Mouse (Mus musculus) cerebellum, postnatal 25 days (tissue): ENCODE measurements around the gene Esp38.
"Not testable (repeated sequence)": the region's sequence is repeated elsewhere in the genome, so short reads cannot be mapped to it uniquely, and the experiment has no call there.

Experiments used
- DNase-seq, 2 experiments: peaks; one replicate each; pipeline ENCODE4 v3.0.0; 2021; ENCODE audit warnings: mixed read lengths in 2 of 2

Gene Esp38

DNA sequence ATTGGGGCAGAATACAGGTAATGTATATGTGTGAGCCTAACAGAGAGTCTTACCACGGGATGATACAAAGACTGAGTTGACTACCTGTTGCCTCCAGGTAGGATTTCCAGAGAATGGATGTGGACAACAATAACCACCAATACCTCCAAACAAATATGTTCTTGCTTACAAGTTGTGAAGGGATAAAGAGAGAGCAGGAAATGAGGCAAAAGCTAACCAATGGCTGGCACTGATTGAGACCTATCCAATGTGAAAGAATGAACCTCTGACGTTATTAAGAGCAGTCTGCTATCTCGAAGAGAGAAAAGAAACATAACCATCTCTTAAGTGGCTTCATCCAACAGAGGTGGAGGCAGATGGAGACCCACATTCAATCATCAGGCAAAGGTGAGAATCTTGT lies at the start of gene Esp38:
Gene Esp38, plus strand, starts transcription at position 301 of the 400 bp plus-strand sequence.
- DNase-seq: no peak

DNA sequence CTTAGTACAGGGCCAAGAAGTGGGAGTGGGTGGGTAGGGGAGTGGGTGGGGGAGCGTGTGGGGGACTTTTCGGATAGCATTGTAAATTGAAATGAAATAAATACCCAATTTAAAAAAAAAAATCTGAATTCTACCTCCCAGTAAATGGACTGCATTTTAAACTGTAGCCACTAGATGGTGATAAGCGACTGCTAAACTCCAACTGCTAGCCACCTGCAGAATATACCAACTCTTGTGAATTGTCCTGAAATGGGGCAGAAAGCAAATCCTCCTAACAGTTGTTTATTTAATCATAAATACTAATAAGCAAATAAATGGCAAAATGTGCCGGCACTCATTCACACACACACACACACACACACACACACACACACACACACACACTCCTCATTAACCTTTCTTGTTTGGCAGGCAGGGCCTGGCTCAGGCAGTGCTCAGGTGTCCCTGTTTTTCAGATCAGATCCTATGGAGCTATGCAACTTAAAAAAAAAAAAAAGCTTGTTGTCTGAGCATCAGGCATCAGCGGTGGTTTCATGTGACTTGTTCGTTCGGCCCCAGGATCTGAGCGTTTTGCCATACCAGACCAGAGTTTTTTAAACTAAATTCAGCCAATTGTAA lies 47.3 kb upstream of the Esp38 start:
- DNase-seq: not testable (repeated sequence)
